Mouse (Mus musculus) CH12.LX (cell line): ENCODE results near the gene Abcd1. TPM values are rescaled to one million over a fixed set of nuclear protein-coding genes. Genes with fewer than 3 reads are reported as not detected.
A peak's percentile ranks its signal among the peaks of the same experiment; 100 is the strongest.
"Not testable (repeated sequence)": the region's sequence is repeated elsewhere in the genome, so short reads cannot be mapped to it uniquely, and the experiment has no call there.

Experiments
- DNase-seq: peaks from one replicate; pipeline ENCODE4 v3.0.0-alpha.2; 2013; ENCODE audit errors: extremely low read depth
- H3K27ac ChIP-seq: 2 replicates; pipeline ENCODE4 v1.5.1; 2012; ENCODE audit warnings: low read depth, mild to moderate bottlenecking, control low read depth, moderate library complexity; ENCODE audit not compliant: insufficient read depth
- H3K27me3 ChIP-seq: replicated peaks from 2 replicates; pipeline ENCODE3; 2012; ENCODE audit warnings: inconsistent platforms
- H3K36me3 ChIP-seq, 2 experiments: replicated peaks in 1 of 2; 2 replicates each; pipeline versions ENCODE3 to v1.6.1; 2012; ENCODE audit warnings: inconsistent platforms in 1 of 2, low read length in 1 of 2, mild to moderate bottlenecking in 1 of 2, mixed read lengths in 1 of 2, moderate library complexity in 1 of 2; ENCODE audit not compliant: control insufficient read depth in 1 of 2, insufficient read depth in 1 of 2
- H3K4me1 ChIP-seq, 2 experiments: 2 replicates each; pipeline ENCODE4 v1.6.1; 2012; ENCODE audit warnings: inconsistent platforms in 1 of 2, moderate library complexity in 1 of 2; ENCODE audit not compliant: insufficient read depth in 2 of 2, control insufficient read depth in 1 of 2
- H3K4me2 ChIP-seq: 2 replicates; pipeline ENCODE4 v1.6.1; 2012; ENCODE audit warnings: low read depth, mild to moderate bottlenecking, control low read depth; ENCODE audit not compliant: poor library complexity, insufficient read depth, severe bottlenecking
- H3K4me3 ChIP-seq, 3 experiments: fragments of 150-350 bp in 1 of 3; sonication (generic) in 1 of 3; replicated peaks in 1 of 3; 2 replicates each; pipeline versions ENCODE3 to v1.5.1; 2011 to 2012; ENCODE audit warnings: low read depth in 2 of 3, low read length in 2 of 3, mild to moderate bottlenecking in 2 of 3, moderate library complexity in 2 of 3, control low read depth in 1 of 3, improper control_type of control experiment in 1 of 3, inconsistent platforms in 1 of 3, mixed read lengths in 1 of 3; ENCODE audit not compliant: poor library complexity in 1 of 3
- H3K79me2 ChIP-seq: replicated peaks from 2 replicates; pipeline ENCODE4 v1.6.1; 2012; ENCODE audit warnings: mild to moderate bottlenecking, moderate library complexity; ENCODE audit not compliant: control insufficient read depth, poor library complexity, insufficient read depth, severe bottlenecking; ENCODE audit errors: extremely low read depth
- H3K9ac ChIP-seq: 2 replicates; pipeline ENCODE4 v1.6.1; 2012; ENCODE audit warnings: low read depth, mild to moderate bottlenecking, control low read depth, moderate library complexity; ENCODE audit not compliant: insufficient read depth
- H3K9me3 ChIP-seq: replicated peaks from 2 replicates; pipeline ENCODE3; 2012; ENCODE audit warnings: low read length, inconsistent platforms, mixed read lengths
- CHD2 ChIP-seq: IDR thresholded peaks from 2 replicates; pipeline ENCODE4 v1.6.1; 2011; ENCODE audit warnings: low read length, improper control_type of control experiment
- CTCF ChIP-seq, 2 experiments: IDR thresholded peaks in 1 of 2; conservative IDR thresholded peaks in 1 of 2; 2 replicates each; pipeline ENCODE4 v1.5.1; 2011 to 2012; ENCODE audit warnings: low read depth in 2 of 2, low read length in 2 of 2, improper control_type of control experiment in 1 of 2, inconsistent platforms in 1 of 2, mild to moderate bottlenecking in 1 of 2, moderate library complexity in 1 of 2
- E2F4 ChIP-seq: IDR thresholded peaks from 2 replicates; pipeline ENCODE4 v1.6.1; 2011; ENCODE audit warnings: low read depth, low read length, improper control_type of control experiment; ENCODE audit not compliant: insufficient replicate concordance
- ETS1 ChIP-seq: conservative IDR thresholded peaks from 2 replicates; pipeline ENCODE4 v1.6.1; 2012; ENCODE audit warnings: low read depth, mild to moderate bottlenecking, inconsistent platforms, low read length, improper control_type of control experiment, moderate library complexity
- GABPA ChIP-seq: IDR thresholded peaks from 2 replicates; pipeline ENCODE4 v1.6.1; 2012; ENCODE audit warnings: low read depth, low read length, improper control_type of control experiment, inconsistent platforms; ENCODE audit not compliant: insufficient replicate concordance
- KAT2A ChIP-seq: IDR thresholded peaks from 2 replicates; pipeline ENCODE4 v1.6.1; 2012; ENCODE audit warnings: low read length, improper control_type of control experiment, inconsistent platforms; ENCODE audit not compliant: insufficient replicate concordance
- MAX ChIP-seq: IDR thresholded peaks from 2 replicates; pipeline ENCODE4 v1.6.1; 2011; ENCODE audit warnings: low read length, improper control_type of control experiment
- MAZ ChIP-seq: IDR thresholded peaks from 2 replicates; pipeline ENCODE4 v1.6.1; 2012; ENCODE audit warnings: low read depth, mild to moderate bottlenecking, inconsistent platforms, low read length, improper control_type of control experiment, moderate library complexity
- MXI1 ChIP-seq: IDR thresholded peaks from 2 replicates; pipeline ENCODE4 v1.6.1; 2011; ENCODE audit warnings: mild to moderate bottlenecking, low read depth, low read length, improper control_type of control experiment
- NRF1 ChIP-seq: IDR thresholded peaks from 2 replicates; pipeline ENCODE4 v1.6.1; 2014; ENCODE audit warnings: low read depth, mild to moderate bottlenecking, inconsistent platforms, low read length, improper control_type of control experiment, moderate library complexity
- PAX5 ChIP-seq: IDR thresholded peaks from 2 replicates; pipeline ENCODE4 v1.6.1; 2012; ENCODE audit warnings: low read length, inconsistent platforms, mixed read lengths
- RAD21 ChIP-seq: IDR thresholded peaks from 2 replicates; pipeline ENCODE4 v1.6.1; 2011; ENCODE audit warnings: low read depth, mild to moderate bottlenecking, low read length, improper control_type of control experiment, moderate library complexity
- RCOR1 ChIP-seq: conservative IDR thresholded peaks from 2 replicates; pipeline ENCODE4 v1.6.1; 2012; ENCODE audit warnings: low read depth, mild to moderate bottlenecking, inconsistent platforms, low read length, improper control_type of control experiment
- SMC3 ChIP-seq: IDR thresholded peaks from 2 replicates; pipeline ENCODE4 v1.6.1; 2011; ENCODE audit warnings: low read depth, low read length, improper control_type of control experiment
- TBP ChIP-seq: conservative IDR thresholded peaks from 2 replicates; pipeline ENCODE4 v1.6.1; 2011; ENCODE audit warnings: low read depth, low read length, improper control_type of control experiment
- UBTF ChIP-seq: IDR thresholded peaks from 2 replicates; pipeline ENCODE4 v1.6.1; 2012; ENCODE audit warnings: low read depth, mild to moderate bottlenecking, inconsistent platforms, low read length, improper control_type of control experiment, moderate library complexity
- USF2 ChIP-seq: conservative IDR thresholded peaks from 2 replicates; pipeline ENCODE4 v1.6.1; 2011; ENCODE audit warnings: low read depth, low read length, improper control_type of control experiment
- ZC3H11A ChIP-seq: IDR thresholded peaks from 2 replicates; pipeline ENCODE4 v1.6.1; 2012; ENCODE audit warnings: low read depth, mild to moderate bottlenecking, inconsistent platforms, low read length, improper control_type of control experiment
- ZMIZ1 ChIP-seq: IDR thresholded peaks from 2 replicates; pipeline ENCODE4 v1.6.1; 2012; ENCODE audit warnings: low read depth, mild to moderate bottlenecking, inconsistent platforms, low read length, improper control_type of control experiment
- ZNF384 ChIP-seq: IDR thresholded peaks from 2 replicates; pipeline ENCODE4 v1.6.1; 2012; ENCODE audit warnings: low read depth, low read length, improper control_type of control experiment, inconsistent platforms
- dilution Hi-C: fragments of 300-500 bp; cut with MboI; formaldehyde crosslinking; loops from 2 replicates; pipeline ENCODE4 v1.14.3; 2020; ENCODE audit warnings: low sequenced_read_pairs; ENCODE audit not compliant: extremely low pct_unique_long_range_greater_than_20kb, extremely low pct_ligation_motif_present
- in situ Hi-C: fragments of 300-500 bp; cut with MboI; formaldehyde crosslinking; loops from 3 replicates; pipeline ENCODE4 v1.14.3; 2019; ENCODE audit warnings: low sequenced_read_pairs, low pct_ligation_motif_present, low pct_unique_long_range_greater_than_20kb, mixed read lengths
- polyA plus RNA-seq: library from polyadenylated mRNA; unstranded; fragments of >175 nt; gene quantifications from 2 replicates; pipeline ENCODE4 v1.2.1, GENCODE M21; 2012; ENCODE audit warnings: low read depth; ENCODE audit not compliant: insufficient read length
- total RNA-seq, 2 experiments: library from RNA; depleted of rRNA; stranded (reverse); fragments of 300-350 nt in 1 of 2; fragments of >200 nt in 1 of 2; gene quantifications; 2 replicates each; pipeline ENCODE4 v1.2.3; 2012 to 2014

Gene Abcd1
- total and polyA plus RNA-seq, 3 experiments = 2.8 to 11.4 (median 5.9) TPM

DNA sequence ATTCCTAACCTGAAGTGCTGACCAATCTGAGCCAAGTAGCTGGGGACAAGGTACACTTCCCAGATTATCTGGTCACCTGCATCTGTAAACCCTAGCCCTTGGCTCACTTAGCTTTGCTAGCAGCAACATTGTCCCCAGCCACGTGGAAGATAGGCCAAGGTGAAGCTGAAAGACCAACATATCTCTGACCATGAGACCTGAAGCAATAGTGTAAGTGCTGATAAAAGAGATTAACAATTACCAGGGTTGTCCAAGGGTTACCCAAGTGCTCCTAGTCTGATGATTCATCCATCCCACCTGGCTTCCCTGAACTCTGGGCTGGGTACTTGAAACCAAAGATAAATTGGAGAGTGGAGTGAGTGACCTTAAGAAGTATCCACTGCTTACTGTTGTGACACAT, 14.5 kb downstream of the Abcd1 start:
- no peak overlapping the region for H3K27ac ChIP-seq
- no peak overlapping the region for H3K9ac ChIP-seq
- dilution Hi-C loops = no loop called here
- H3K27me3 ChIP-seq = no peaks in the 10 kb centered on the region
- in situ Hi-C loops = no loop called here
- H3K79me2 ChIP-seq = no peaks in the 10 kb centered on the region
- peaks cover 9 to 44% of the 10 kb centered on the region in 2 experiments for H3K36me3 ChIP-seq
- no peaks in the 10 kb centered on the region for H3K9me3 ChIP-seq
- DNase-seq = no peak
- no peak for TF ChIP-seq E2F4
- no peaks in the 10 kb centered on the region for H3K4me1 ChIP-seq
- H3K4me3 ChIP-seq = no peak overlapping the region
- H3K4me2 ChIP-seq = no peak overlapping the region

DNA sequence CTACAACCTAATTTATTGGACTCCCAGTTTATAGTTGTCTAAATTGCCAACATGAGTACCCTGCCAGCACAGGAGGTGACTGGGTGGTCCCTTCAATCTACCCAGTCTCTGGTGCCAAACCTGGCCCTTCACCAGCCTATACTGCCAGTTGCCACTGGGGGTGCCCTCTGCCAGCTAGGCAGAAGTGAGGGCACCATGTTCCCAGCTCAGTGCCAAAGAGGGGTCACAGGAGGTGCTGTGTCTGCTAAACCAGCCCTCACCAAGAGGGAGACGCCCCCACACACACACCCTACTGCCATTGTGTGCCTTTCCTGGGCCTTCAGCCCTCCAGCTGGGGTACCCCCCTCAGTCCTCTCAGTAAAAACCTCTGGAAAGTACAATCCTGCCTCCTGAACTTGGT, 21.8 kb downstream of the Abcd1 start:
- Histone ChIP-seq H3K9ac (no peak overlapping the region), H3K36me3 (peaks cover 4 to 30% of the 10 kb centered on the region in 2 experiments), H3K4me2 (no peak overlapping the region), H3K4me1 (no peaks in the 10 kb centered on the region), H3K9me3 (no peaks in the 10 kb centered on the region), H3K4me3 (no peak overlapping the region), H3K79me2 (no peaks in the 10 kb centered on the region), H3K27ac (no peak overlapping the region), H3K27me3 (no peaks in the 10 kb centered on the region)
- TF ChIP-seq ZC3H11A = no peak
- TF ChIP-seq UBTF = no peak
- TF ChIP-seq CTCF (conservative IDR thresholded peaks at IDR 0.05 in 1 of 2, IDR thresholded peaks at IDR 0.05 in 1 of 2; ENCODE audit: low read depth in 2 of 2, low read length in 2 of 2) = peak in 1 of 2 experiments; percentile 34; a peak in 2 of 4 replicates
- TF ChIP-seq RAD21 = peak; percentile 25
- no peak for TF ChIP-seq USF2
- TF ChIP-seq CHD2 = no peak
- dilution Hi-C loops = no loop called here
- no peak for DNase-seq
- in situ Hi-C loops = no loop called here

DNA sequence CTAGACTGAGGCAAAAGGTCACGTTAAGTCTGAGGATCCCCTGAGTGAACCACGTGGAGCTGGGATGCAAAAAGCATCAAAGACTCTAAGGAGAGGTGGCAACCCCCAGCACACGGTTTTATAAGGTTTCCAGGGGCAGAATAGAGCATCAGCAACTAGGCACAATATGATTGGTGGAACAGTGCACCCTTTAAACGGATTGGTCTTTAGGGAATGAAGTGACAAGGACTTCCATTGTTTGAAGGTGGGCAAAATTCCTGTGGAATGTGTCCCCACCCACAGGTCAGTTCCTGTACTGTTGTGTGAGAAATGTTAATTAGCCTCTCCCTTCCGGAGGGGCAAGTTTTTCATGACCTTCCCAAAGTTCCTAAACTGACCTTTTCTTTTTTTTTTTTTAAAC, 22.8 kb downstream of the Abcd1 start:
- in situ Hi-C loops (no loop called here), dilution Hi-C loops (no loop called here)
- DNase-seq = no peak
- Histone ChIP-seq H3K36me3 (peaks cover 4 to 24% of the 10 kb centered on the region in 2 experiments), H3K79me2 (no peaks in the 10 kb centered on the region), H3K4me2 (no peak overlapping the region), H3K4me1 (no peaks in the 10 kb centered on the region), H3K27ac (no peak overlapping the region), H3K27me3 (no peaks in the 10 kb centered on the region), H3K4me3 (no peak overlapping the region), H3K9ac (no peak overlapping the region), H3K9me3 (no peaks in the 10 kb centered on the region)
- TF ChIP-seq MXI1 (no peak), GABPA (no peak), RCOR1 (no peak), USF2 (no peak), ETS1 (no peak), ZNF384 (no peak), NRF1 (no peak), MAZ (no peak), MAX (no peak), PAX5 (no peak), TBP (no peak), ZC3H11A (no peak), ZMIZ1 (no peak), SMC3 (no peak), KAT2A (no peak)

DNA sequence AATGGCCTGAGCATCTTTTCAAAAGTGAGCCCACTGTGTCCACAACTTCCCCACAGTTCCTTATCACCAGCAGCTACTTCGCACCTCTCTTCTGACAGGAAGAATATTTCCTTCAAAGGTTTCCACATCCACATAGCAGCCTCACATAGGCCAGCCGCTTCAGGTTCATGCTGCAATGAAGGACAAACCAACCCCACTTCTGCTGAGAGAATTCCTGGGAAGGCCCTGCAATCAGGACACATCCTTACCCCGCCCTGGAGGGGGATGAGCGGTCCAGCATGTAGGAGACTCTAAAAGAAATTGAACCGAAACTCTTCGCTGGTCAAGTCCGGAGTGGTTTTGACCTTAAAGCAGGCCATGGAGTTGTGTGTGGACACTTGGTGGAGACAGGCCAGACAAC, 23.4 kb downstream of the Abcd1 start:
- dilution Hi-C loops, H3K27ac ChIP-seq, H3K4me1 ChIP-seq, H3K4me2 ChIP-seq, H3K4me3 ChIP-seq, in situ Hi-C loops, H3K27me3 ChIP-seq, H3K9me3 ChIP-seq, DNase-seq, H3K79me2 ChIP-seq, H3K9ac ChIP-seq: not testable (repeated sequence)
- H3K36me3 ChIP-seq = peaks cover 4 to 17% of the 10 kb centered on the region in 2 experiments
